In the genomic region with DNA sequence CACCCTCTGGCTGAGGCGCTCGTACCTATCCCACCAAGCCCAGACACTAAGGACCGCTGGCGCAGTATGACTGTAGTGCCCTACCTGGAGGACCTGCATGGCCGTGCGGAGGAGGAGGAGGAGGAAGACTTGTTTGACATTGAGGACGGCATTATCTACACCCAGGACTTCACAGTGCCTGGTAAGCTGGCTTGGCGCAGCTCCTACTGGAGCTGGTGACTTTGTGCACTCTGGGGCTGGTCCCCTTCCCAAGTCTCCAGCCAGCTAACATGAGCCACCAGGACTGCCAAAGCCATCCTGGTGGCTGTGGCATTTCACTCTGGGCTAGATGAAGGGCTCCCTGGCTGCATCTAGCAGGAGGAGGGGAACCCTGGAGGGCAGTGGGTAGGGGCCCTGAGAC, we compare ENCODE assay signal across 1 mouse cellular context.
TF ChIP-seq lines count a peak whose summit lies in the region.

No protein-coding gene starts in this region.

TF ChIP-seq in myocyte, 11 proteins besides CTCF, POLR2A, EP300 and RAD21:
- TF ChIP-seq TCF12 (IDR thresholded peaks at IDR 0.05; ENCODE audit: insufficient read depth, poor library complexity, severe bottlenecking) (no peak), POLR2AphosphoS2 (IDR thresholded peaks at IDR 0.05; ENCODE audit: insufficient read length, low read depth) (peak; percentile 8)
